Mouse (Mus musculus) E14TG2a.4 (cell line): ENCODE measurements around the gene Qrich2.

Experiments
- CTCF ChIP-seq: conservative IDR thresholded peaks from 2 replicates; pipeline ENCODE4 v1.5.1; 2014; ENCODE audit warnings: low read length
- NANOG ChIP-seq: IDR thresholded peaks from 2 replicates; pipeline ENCODE4 v1.6.1; 2014; ENCODE audit warnings: borderline replicate concordance, low read length, mixed read lengths
- POU5F1 ChIP-seq: IDR thresholded peaks from 2 replicates; pipeline ENCODE4 v1.6.1; 2014; ENCODE audit warnings: low read length, borderline replicate concordance

DNA sequence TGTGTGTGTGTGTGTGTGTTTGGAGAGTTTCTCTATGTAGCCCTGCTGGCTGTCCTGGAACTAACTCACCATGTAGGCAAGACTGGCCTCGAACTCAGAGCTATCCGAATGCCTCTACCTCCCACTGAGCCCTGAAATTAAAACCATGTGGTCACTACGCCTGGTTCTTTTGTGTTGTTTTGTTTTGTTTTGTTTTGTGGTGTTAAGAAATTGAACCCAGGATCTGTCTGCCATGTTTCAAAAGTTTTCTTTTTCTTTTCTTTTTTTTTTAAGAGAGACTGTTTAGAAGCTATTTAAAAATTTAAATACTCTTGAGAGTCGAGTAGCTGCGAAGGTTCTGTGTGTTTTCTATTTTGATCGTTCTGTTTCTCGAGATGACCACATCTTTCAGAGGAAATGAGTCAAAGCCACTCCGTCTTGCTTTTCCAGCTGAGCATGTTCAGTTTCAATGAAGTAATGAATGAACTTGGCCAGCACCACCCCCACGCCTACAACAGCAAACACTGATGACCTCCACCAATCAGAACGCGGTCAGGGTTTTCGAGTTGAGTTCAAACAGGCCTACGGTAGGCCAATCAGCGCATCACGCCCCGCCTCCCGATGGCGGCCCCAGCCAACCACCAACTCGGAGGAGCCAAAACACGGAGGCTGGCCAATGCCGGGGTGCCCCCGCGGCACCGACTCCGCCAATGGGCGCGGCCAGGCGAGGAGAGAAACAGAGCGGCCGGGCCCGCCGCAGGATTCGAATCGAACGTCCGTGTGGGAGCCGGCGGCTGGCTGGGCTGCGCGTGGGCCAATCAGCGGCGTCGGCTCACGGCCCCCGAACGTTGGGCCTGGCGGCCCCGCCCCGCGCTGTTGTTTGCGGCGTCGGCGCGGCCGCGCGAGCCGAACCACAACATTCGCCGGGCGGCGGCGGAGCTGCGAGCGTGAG, 32.4 kb downstream of the Qrich2 start, which contains the start of gene Ubald2:
- TF ChIP-seq CTCF: no peak
- TF ChIP-seq POU5F1: no peak
- no peak for TF ChIP-seq NANOG
